Mouse (Mus musculus) cerebellum, adult 2 months (tissue): ENCODE measurements around the gene Ppie.

Source experiments
- CTCF ChIP-seq: fragments of 200-500 bp; IDR thresholded peaks from 2 replicates; pipeline ENCODE4 v1.5.1; 2011; ENCODE audit warnings: low read depth, mild to moderate bottlenecking, control low read depth, low read length, moderate library complexity, borderline replicate concordance; ENCODE audit not compliant: insufficient read depth
- POLR2A ChIP-seq: fragments of 200-500 bp; IDR thresholded peaks from 2 replicates; pipeline ENCODE4 v1.6.1; 2011; ENCODE audit warnings: low read length, control low read depth, borderline replicate concordance; ENCODE audit not compliant: insufficient read depth

- peak; percentile 17; the same call in 1 of the 2 replicates for TF ChIP-seq POLR2A
- TF ChIP-seq CTCF: no peak
Measured at GRCm38 (mm10) chr4:123183239-123184056, 43.7 kb upstream of the Ppie start.
